Mouse (Mus musculus): ENCODE results near the gene Grk2.

DNA sequence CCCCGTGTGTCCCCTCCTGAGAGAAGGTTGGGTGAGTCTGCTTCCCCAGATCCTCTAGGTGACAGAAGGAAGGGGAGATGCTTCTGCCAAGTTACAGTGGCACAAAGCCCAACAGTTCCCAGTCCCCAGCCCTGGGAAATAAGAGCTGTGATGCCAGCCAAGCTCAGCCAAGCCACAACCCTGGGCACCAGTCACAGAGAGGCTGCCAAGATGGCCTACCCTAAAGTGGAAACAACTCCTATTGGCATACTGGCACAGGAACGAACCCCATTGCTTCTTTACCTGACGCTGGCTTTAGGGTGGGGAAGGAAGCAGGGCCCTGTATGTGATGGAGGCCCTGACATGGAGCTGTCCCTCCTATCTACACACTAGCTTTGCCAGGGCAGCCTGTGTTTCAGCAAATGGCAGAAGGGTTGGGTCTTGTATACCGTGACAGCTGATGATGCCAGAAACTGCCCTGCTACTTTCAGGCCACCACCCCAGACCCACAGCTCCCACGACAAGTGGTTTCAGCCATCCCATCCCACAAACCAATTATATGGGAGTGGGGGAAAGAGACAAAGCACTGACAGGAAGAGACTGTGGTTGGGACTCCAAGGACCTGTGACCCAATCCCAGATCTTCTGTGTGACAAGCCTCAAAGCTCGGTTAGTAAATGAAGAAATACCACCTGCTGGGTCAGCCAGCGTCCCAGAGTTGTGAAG lies 2.9 kb downstream of the Grk2 start:
- no peak for TF ChIP-seq CTCF (IDR thresholded peaks at IDR 0.05; ENCODE audit: insufficient read depth, low read length)
- TF ChIP-seq POLR2A (IDR thresholded peaks at IDR 0.05; ENCODE audit: borderline replicate concordance, extremely low read depth, low read depth, low read length) = no peak
